7 mouse cellular contexts compared by ENCODE assay signal in genomic region chr17:25015655-25016291, GRCm38 (mm10). TPM values are rescaled to one million over a fixed set of nuclear protein-coding genes. Genes with fewer than 3 reads are reported as not detected.
DNase-seq lines count a peak whose midpoint lies in the region; ATAC-seq lines count a peak whose summit lies in the region.

Cramp1l (minus strand) TSS chr17:25015788.
Ift140 (plus strand) TSS chr17:25016085.

- WGBS in embryonic facial prominence, embryonic 12.5 days: under 1% methylated on average over 62 of the region's 62 CpGs
- under 1% methylated on average over 62 of the region's 62 CpGs for WGBS in limb, embryonic 11.5 days
- WGBS in midbrain, embryonic 14.5 days: under 1% methylated on average over 62 of the region's 62 CpGs

- H3K9me3 ChIP-seq in embryonic facial prominence, embryonic 12.5 days: no peaks in the 10 kb centered on the region
- no peaks in the 10 kb centered on the region for H3K9me3 ChIP-seq in limb, embryonic 11.5 days (ENCODE audit: control insufficient read depth, low read length)
- H3K9me3 ChIP-seq in midbrain, embryonic 14.5 days (ENCODE audit: control insufficient read depth, low read length): no peaks in the 10 kb centered on the region

- no peaks in the 10 kb centered on the region for H3K27me3 ChIP-seq in embryonic facial prominence, embryonic 12.5 days
- H3K27me3 ChIP-seq in limb, embryonic 11.5 days (ENCODE audit: control insufficient read depth, insufficient read depth, low read length): no peaks in the 10 kb centered on the region
- no peaks in the 10 kb centered on the region for H3K27me3 ChIP-seq in midbrain, embryonic 14.5 days (ENCODE audit: control insufficient read depth, insufficient read depth, low read length)

- ATAC-seq in embryonic facial prominence, embryonic 12.5 days (ENCODE audit: insufficient number of reproducible peaks, insufficient read depth, low FRiP score, low TSS enrichment): peak; percentile 97
- ATAC-seq in limb, embryonic 11.5 days (ENCODE audit: insufficient number of reproducible peaks, low FRiP score, low TSS enrichment, low read depth): peak; percentile 98
- ATAC-seq in midbrain, embryonic 14.5 days (ENCODE audit: low FRiP score, low TSS enrichment): peak; percentile 99

- DNase-seq in adrenal gland, postnatal 25 days: peak; percentile 98
- DNase-seq in heart, adult 11 months: peak; percentile 100
- peak; percentile 99 for DNase-seq in kidney, adult 18-20 months
- peak; percentile 99 for DNase-seq in limb, embryonic 11.5 days (ENCODE audit: low spot score)
- peak; percentile 100 for DNase-seq in midbrain, embryonic 14.5 days
- DNase-seq in spleen, adult 18-20 months: peak; percentile 96 to 97

- H3K36me3 ChIP-seq in embryonic facial prominence, embryonic 12.5 days: peaks cover 32% of the 10 kb centered on the region
- H3K36me3 ChIP-seq in limb, embryonic 11.5 days (ENCODE audit: control insufficient read depth, insufficient read depth, low read length): peaks cover 6% of the 10 kb centered on the region; the same call in 1 of the 2 replicates
- peaks cover 17% of the 10 kb centered on the region for H3K36me3 ChIP-seq in midbrain, embryonic 14.5 days (ENCODE audit: control insufficient read depth, insufficient read depth, low read length)

- peak within 1 kb of the TSS; percentile 92 for H3K4me2 ChIP-seq in embryonic facial prominence, embryonic 12.5 days (replicated peaks)
- peak within 1 kb of the TSS; percentile 87 for H3K4me2 ChIP-seq in limb, embryonic 11.5 days (ENCODE audit: low read depth, severe bottlenecking)
- H3K4me2 ChIP-seq in midbrain, embryonic 14.5 days (ENCODE audit: low read length): peak within 1 kb of the TSS; percentile 99

- peak within 1 kb of the TSS; percentile 85 for H3K4me3 ChIP-seq in embryonic facial prominence, embryonic 12.5 days
- H3K4me3 ChIP-seq in limb, embryonic 11.5 days (ENCODE audit: low read depth, low read length): peak within 1 kb of the TSS; percentile 99
- peak within 1 kb of the TSS; percentile 97 for H3K4me3 ChIP-seq in midbrain, embryonic 14.5 days (replicated peaks; ENCODE audit: low read depth, low read length)

- H3K4me1 ChIP-seq in embryonic facial prominence, embryonic 12.5 days: peaks cover 13% of the 10 kb centered on the region
- peaks cover 3% of the 10 kb centered on the region; the same call in 1 of the 2 replicates for H3K4me1 ChIP-seq in limb, embryonic 11.5 days (ENCODE audit: control insufficient read depth, insufficient read depth, low read length)
- peaks cover 13% of the 10 kb centered on the region for H3K4me1 ChIP-seq in midbrain, embryonic 14.5 days (ENCODE audit: control insufficient read depth, insufficient read depth, low read length)

- H3K9ac ChIP-seq in embryonic facial prominence, embryonic 12.5 days: peak within 1 kb of the TSS; percentile 97
- H3K9ac ChIP-seq in limb, embryonic 11.5 days (ENCODE audit: low read length): peak within 1 kb of the TSS; percentile 98
- H3K9ac ChIP-seq in midbrain, embryonic 14.5 days (replicated peaks; ENCODE audit: low read length): peak within 1 kb of the TSS; percentile 90

- H3K27ac ChIP-seq in embryonic facial prominence, embryonic 12.5 days: peak within 1 kb of the TSS; percentile 80
- peak within 1 kb of the TSS; percentile 70 for H3K27ac ChIP-seq in limb, embryonic 11.5 days (replicated peaks; ENCODE audit: low read depth, low read length)
- peak within 1 kb of the TSS; percentile 81 for H3K27ac ChIP-seq in midbrain, embryonic 14.5 days (replicated peaks; ENCODE audit: low read depth, low read length)

RNA-seq across cellular contexts. Expression of gene Cramp1l, which starts in this region (rescaled TPM):
- 25.9 and 26.7 TPM in 2 replicates for total RNA-seq in adrenal gland, postnatal 25 days (2021)
- polyA plus RNA-seq in embryonic facial prominence, embryonic 12.5 days (2016; fragmentation: Nextera tagmentation; extraction: Ambion mirVana): 10.5 and 12.0 TPM in 2 replicates
- 13.0 and 14.6 TPM in 2 replicates for polyA plus RNA-seq in limb, embryonic 11.5 days (2014; fragmentation: Nextera tagmentation; extraction: Ambion mirVana)
- 6.7 and 9.2 TPM in 2 replicates for polyA plus RNA-seq in midbrain, embryonic 14.5 days (2014; fragmentation: Nextera tagmentation; extraction: Ambion mirVana)

RNA-seq across cellular contexts. Expression of gene Ift140, which starts in this region (rescaled TPM):
- 36.3 and 45.4 TPM in 2 replicates for total RNA-seq in adrenal gland, postnatal 25 days (2021)
- 29.0 and 29.8 TPM in 2 replicates for polyA plus RNA-seq in embryonic facial prominence, embryonic 12.5 days (2016; fragmentation: Nextera tagmentation; extraction: Ambion mirVana)
- polyA plus RNA-seq in limb, embryonic 11.5 days (2014; fragmentation: Nextera tagmentation; extraction: Ambion mirVana): 21.0 and 24.0 TPM in 2 replicates
- 16.6 and 17.3 TPM in 2 replicates for polyA plus RNA-seq in midbrain, embryonic 14.5 days (2014; fragmentation: Nextera tagmentation; extraction: Ambion mirVana)

Comparison
In these comparisons a context has a peak if more than half of its experiments do, and no peak if none do; other contexts are left out.
1. Peak in every context shown above with its lines: DNase-seq, ATAC-seq, H3K4me3 ChIP-seq and H3K27ac ChIP-seq.